Mouse (Mus musculus): ENCODE measurements around the gene Gipc1.

Gene Gipc1

GRCm38 (mm10) chr8:83680603-83681002, 28.1 kb downstream of the Gipc1 start:
- DNase-seq (ENCODE audit: low read depth, low spot score): no peak

GRCm38 (mm10) chr8:83681099-83681498, 28.6 kb downstream of the Gipc1 start:
- no peak for DNase-seq (ENCODE audit: low read depth, low spot score)

- DNase-seq (ENCODE audit: low read depth, low spot score): no peak
Observed at GRCm38 (mm10) chr8:83684517-83684916, 32.0 kb downstream of the Gipc1 start.

- no peak for DNase-seq (ENCODE audit: low read depth, low spot score)
Observed at GRCm38 (mm10) chr8:83689264-83689663, 36.8 kb downstream of the Gipc1 start.

GRCm38 (mm10) chr8:83693609-83694236, 41.2 kb downstream of the Gipc1 start:
- no peak for DNase-seq (ENCODE audit: low read depth, low spot score)

GRCm38 (mm10) chr8:83694369-83695160, 42.1 kb downstream of the Gipc1 start:
- DNase-seq (ENCODE audit: low read depth, low spot score): no peak

- no peak for DNase-seq (ENCODE audit: low read depth, low spot score)
Observed at GRCm38 (mm10) chr8:83695351-83696106, 43.1 kb downstream of the Gipc1 start.

GRCm38 (mm10) chr8:83697374-83698220, 45.1 kb downstream of the Gipc1 start:
- DNase-seq (ENCODE audit: low read depth, low spot score): no peak

- no peak for DNase-seq (ENCODE audit: low read depth, low spot score)
Observed at GRCm38 (mm10) chr8:83698291-83698660, 45.8 kb downstream of the Gipc1 start.

- no peak for DNase-seq (ENCODE audit: low read depth, low spot score)
Observed at GRCm38 (mm10) chr8:83698661-83699453, 46.4 kb downstream of the Gipc1 start, which contains the start of gene Pkn1. TSS of gene Pkn1 (minus strand) at chr8:83699179.

GRCm38 (mm10) chr8:83699566-83699965, 47.1 kb downstream of the Gipc1 start:
- no peak for DNase-seq (ENCODE audit: low read depth, low spot score)

GRCm38 (mm10) chr8:83700423-83701085, 48.1 kb downstream of the Gipc1 start:
- DNase-seq (ENCODE audit: low read depth, low spot score): no peak

- no peak for DNase-seq (ENCODE audit: low read depth, low spot score)
Observed at GRCm38 (mm10) chr8:83703426-83703825, 50.9 kb downstream of the Gipc1 start.

- no peak for DNase-seq (ENCODE audit: low read depth, low spot score)
Observed at GRCm38 (mm10) chr8:83706411-83706810, 53.9 kb downstream of the Gipc1 start.

GRCm38 (mm10) chr8:83707554-83707953, 55.1 kb downstream of the Gipc1 start:
- no peak for DNase-seq (ENCODE audit: low read depth, low spot score)
